Mouse (Mus musculus) layer of hippocampus, postnatal 10 days (tissue): ENCODE results near the gene Psg22. TPM values are rescaled to one million over a fixed set of nuclear protein-coding genes. Genes with fewer than 3 reads are reported as not detected.

ENCODE experiments used
- total RNA-seq, 2 experiments: library from RNA; stranded (reverse); gene quantifications; 2 replicates each; pipeline ENCODE4 v1.2.3; 2021

The Psg22 gene
- total RNA-seq, 2 experiments from 2014 or later, result not detected

Other genes starting within 250 kb of the Psg22 start
- gene Psg26, start 233.9 kb upstream of the Psg22 start, total RNA-seq, result not detected
- gene Psg25, start 185.8 kb upstream of the Psg22 start, total RNA-seq, result not detected
- not detected for gene Psg27, start 150.8 kb upstream of the Psg22 start, total RNA-seq
- not detected for gene Psg23, start 101.6 kb upstream of the Psg22 start, total RNA-seq
- not detected for gene Psg21, start 61.4 kb upstream of the Psg22 start, total RNA-seq
- gene Psg20, start 31.9 kb upstream of the Psg22 start, total RNA-seq, result not detected
- not detected for gene Psg19, start 80.4 kb downstream of the Psg22 start, total RNA-seq
- gene Psg17, start 103.5 kb downstream of the Psg22 start, total RNA-seq, result not detected
- gene Mill2, start 121.9 kb downstream of the Psg22 start, total RNA-seq, result 1 to 10 TPM; 1.5 to 2.2 TPM
- 10 to 100 TPM; 22.0 to 27.9 TPM for gene Pglyrp1, start 153.2 kb downstream of the Psg22 start, total RNA-seq
- gene Ccdc61, start 192.3 kb downstream of the Psg22 start, total RNA-seq, result 10 to 100 TPM; 11.9 to 14.4 TPM
- gene Nova2, start 207.8 kb downstream of the Psg22 start, total RNA-seq, result 100 to 1,000 TPM; 106 to 112 TPM